Mouse (Mus musculus) kidney, embryonic 14.5 days (tissue): ENCODE results near the gene Tmc7. TPM values are rescaled to one million over a fixed set of nuclear protein-coding genes. Genes with fewer than 3 reads are reported as not detected.

Experiments
- ATAC-seq: fragments of 200-750 bp; cut with Nextera tagmentation; 2 replicates; pipeline ENCODE4 v1.8.0; 2017; ENCODE audit warnings: moderate number of reproducible peaks, mild to moderate bottlenecking, moderate TSS enrichment, moderate library complexity; ENCODE audit not compliant: low FRiP score, low TSS enrichment
- H3K27ac ChIP-seq: fragments of 300-500 bp; sonication (generic); 2 replicates; pipeline ENCODE4 v1.5.1; 2014; ENCODE audit warnings: low read depth, mild to moderate bottlenecking, low read length, moderate library complexity, mixed read lengths
- H3K27me3 ChIP-seq: fragments of 300-500 bp; sonication (generic); 2 replicates; pipeline ENCODE4 v1.6.1; 2014; ENCODE audit warnings: mild to moderate bottlenecking, low read length; ENCODE audit not compliant: control insufficient read depth, insufficient read depth
- H3K36me3 ChIP-seq: fragments of 300-500 bp; sonication (generic); 2 replicates; pipeline ENCODE4 v1.6.1; 2014; ENCODE audit warnings: low read length, mixed read lengths; ENCODE audit not compliant: control insufficient read depth, insufficient read depth
- H3K4me1 ChIP-seq: fragments of 300-500 bp; sonication (generic); 2 replicates; pipeline ENCODE4 v1.6.1; 2014; ENCODE audit warnings: low read length, mixed read lengths; ENCODE audit not compliant: control insufficient read depth, insufficient read depth
- H3K4me2 ChIP-seq: fragments of 300-500 bp; sonication (generic); replicated peaks from 2 replicates; pipeline ENCODE4 v1.6.1; 2014; ENCODE audit warnings: low read depth, mild to moderate bottlenecking, low read length
- H3K4me3 ChIP-seq: fragments of 300-500 bp; sonication (generic); 2 replicates; pipeline ENCODE4 v1.5.1; 2014; ENCODE audit warnings: mild to moderate bottlenecking, low read length
- H3K9ac ChIP-seq: fragments of 300-500 bp; sonication (generic); 2 replicates; pipeline ENCODE4 v1.6.1; 2014; ENCODE audit warnings: low read depth, mild to moderate bottlenecking, low read length, moderate library complexity
- H3K9me3 ChIP-seq: fragments of 300-500 bp; sonication (generic); 2 replicates; pipeline ENCODE4 v1.6.1; 2016; ENCODE audit warnings: low read length; ENCODE audit not compliant: control insufficient read depth
- WGBS: fragments of 180-500 bp; shearing (Covaris S2); extraction: QIAGEN DNeasy Blood & Tissue Kit; methylation state at CpG from one replicate; pipeline ENCODE4 v1.1.7; 2014; 5-methylcytosine and 5-hydroxymethylcytosine counted together
- polyA plus RNA-seq: library from polyadenylated mRNA; unstranded; fragments of >200 nt; fragmentation: Nextera tagmentation; extraction: Ambion mirVana; gene quantifications from 2 replicates; pipeline ENCODE4 v1.2.1, GENCODE M21; 2014

Tmc7 gene
- polyA plus RNA-seq, 1 experiment from 2014 or later = 2.7 TPM

- no peak overlapping the region for H3K9ac ChIP-seq
- ATAC-seq = peak; percentile 76
- H3K9me3 ChIP-seq = no peaks in the 10 kb centered on the region
- no peak overlapping the region for H3K4me3 ChIP-seq
- peaks cover 16% of the 10 kb centered on the region for H3K27me3 ChIP-seq
- peaks cover 12% of the 10 kb centered on the region; the same call in 1 of the 2 replicates for H3K4me1 ChIP-seq
- 10% methylated on average over 9 of the region's 9 CpGs for WGBS
- no peak overlapping the region for H3K4me2 ChIP-seq
- H3K36me3 ChIP-seq = no peaks in the 10 kb centered on the region
- H3K27ac ChIP-seq = peak overlapping the region; percentile 9; the same call in 1 of the 2 replicates
These were observed 9.3 kb upstream of the Tmc7 start for GRCm38 (mm10) chr7:118593567-118594407.

- Histone ChIP-seq H3K4me2 (no peak overlapping the region), H3K4me3 (no peak overlapping the region), H3K4me1 (peaks cover 8% of the 10 kb centered on the region; the same call in 1 of the 2 replicates), H3K9ac (no peak overlapping the region), H3K36me3 (no peaks in the 10 kb centered on the region), H3K27me3 (peaks cover 10% of the 10 kb centered on the region), H3K9me3 (no peaks in the 10 kb centered on the region), H3K27ac (no peak overlapping the region)
- 53% methylated on average over 6 of the region's 6 CpGs for WGBS
- no peak for ATAC-seq
These were observed 7.6 kb upstream of the Tmc7 start for GRCm38 (mm10) chr7:118592146-118592545.

- Histone ChIP-seq H3K9me3 (no peaks in the 10 kb centered on the region), H3K27ac (no peak overlapping the region), H3K27me3 (no peaks in the 10 kb centered on the region), H3K4me3 (no peak overlapping the region), H3K4me1 (0 out of 2 replicates have a peak, but pooled peaks cover 4% of the 10 kb centered on the region), H3K4me2 (no peak overlapping the region), H3K36me3 (no peaks in the 10 kb centered on the region), H3K9ac (no peak overlapping the region)
- 92% methylated on average over 5 of the region's 5 CpGs for WGBS
- no peak for ATAC-seq
These were observed 6.3 kb upstream of the Tmc7 start for GRCm38 (mm10) chr7:118590726-118591305.

DNA sequence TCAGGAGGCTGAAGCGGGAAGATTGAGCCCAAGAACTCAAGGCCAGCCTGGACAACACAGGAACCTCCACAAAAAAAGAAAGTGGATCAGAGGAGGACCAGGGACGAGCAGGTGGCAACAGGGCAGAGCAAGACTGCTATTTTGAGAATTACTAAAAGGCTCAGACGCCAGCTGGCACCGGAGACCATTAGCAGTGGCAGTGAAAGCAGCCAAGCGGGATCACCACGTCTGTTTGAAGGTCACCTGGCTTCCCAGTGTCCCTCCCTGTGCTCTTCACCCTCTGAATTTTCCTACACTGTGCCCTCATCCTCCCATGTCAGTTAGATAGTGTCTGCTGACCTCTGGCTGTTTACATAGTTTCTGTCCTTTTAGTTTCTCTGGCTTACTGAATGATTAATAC, 1.3 kb upstream of the Tmc7 start:
- 66% methylated on average over 6 of the region's 6 CpGs for WGBS
- Histone ChIP-seq H3K4me2 (no peak overlapping the region), H3K36me3 (no peaks in the 10 kb centered on the region)

GRCm38 (mm10) chr7:118584926-118585325, 390 bp upstream of the Tmc7 start:
- no peaks in the 10 kb centered on the region for H3K4me1 ChIP-seq
- no peaks in the 10 kb centered on the region for H3K36me3 ChIP-seq
- peak overlapping the region; percentile 66 for H3K4me3 ChIP-seq
- 72% methylated on average over 5 of the region's 5 CpGs for WGBS
- peak overlapping the region; percentile 98; the same call in 1 of the 2 replicates for H3K4me2 ChIP-seq
- 0 out of 2 replicates have a peak, but pooled peaks cover 3% of the 10 kb centered on the region for H3K27me3 ChIP-seq
- H3K9ac ChIP-seq = no peak overlapping the region
- H3K27ac ChIP-seq = no peak overlapping the region
- no peak; the same call in 1 of the 2 replicates for ATAC-seq
- no peaks in the 10 kb centered on the region for H3K9me3 ChIP-seq

More for the DNA sequence above, 1.3 kb upstream of the Tmc7 start:
- Histone ChIP-seq H3K27ac (no peak overlapping the region), H3K4me3 (no peak overlapping the region), H3K9ac (no peak overlapping the region), H3K4me1 (no peaks in the 10 kb centered on the region), H3K9me3 (no peaks in the 10 kb centered on the region), H3K27me3 (0 out of 2 replicates have a peak, but pooled peaks cover 3% of the 10 kb centered on the region)
- no peak for ATAC-seq

- peak overlapping the region; percentile 98 for H3K4me2 ChIP-seq
- no peaks in the 10 kb centered on the region for H3K9me3 ChIP-seq
- 0 out of 2 replicates have a peak, but pooled peaks cover 3% of the 10 kb centered on the region for H3K27me3 ChIP-seq
- ATAC-seq = no peak
- 25% methylated on average over 7 of the region's 7 CpGs for WGBS
- no peaks in the 10 kb centered on the region for H3K4me1 ChIP-seq
- H3K4me3 ChIP-seq = peak overlapping the region; percentile 66
- no peak overlapping the region for H3K27ac ChIP-seq
- H3K36me3 ChIP-seq = no peaks in the 10 kb centered on the region
- H3K9ac ChIP-seq = peak overlapping the region; percentile 75; the same call in 1 of the 2 replicates
These were observed 715 bp downstream of the Tmc7 start for GRCm38 (mm10) chr7:118583821-118584220.

DNA sequence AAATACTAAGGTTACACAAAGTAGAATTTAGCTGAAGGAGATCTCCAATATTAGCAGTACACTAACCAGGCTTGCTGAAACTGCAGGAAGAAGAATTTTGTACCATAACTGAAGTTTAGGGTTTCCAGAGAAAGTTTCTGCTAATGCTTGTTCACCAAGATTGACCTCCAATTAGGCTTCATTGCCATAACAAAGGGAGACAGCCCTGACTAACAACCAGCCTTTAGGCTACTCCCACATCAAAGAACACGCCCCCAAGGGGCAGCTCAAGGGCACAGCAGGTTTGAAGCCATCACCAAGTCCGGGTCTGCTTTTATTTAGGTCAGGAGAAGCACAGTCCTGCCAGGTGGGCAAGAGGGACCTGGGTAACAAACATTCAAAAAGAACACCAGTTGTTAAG, 4.6 kb downstream of the Tmc7 start:
- no peak overlapping the region for H3K9ac ChIP-seq
- WGBS = 54% methylated on average over 2 of the region's 2 CpGs

DNA sequence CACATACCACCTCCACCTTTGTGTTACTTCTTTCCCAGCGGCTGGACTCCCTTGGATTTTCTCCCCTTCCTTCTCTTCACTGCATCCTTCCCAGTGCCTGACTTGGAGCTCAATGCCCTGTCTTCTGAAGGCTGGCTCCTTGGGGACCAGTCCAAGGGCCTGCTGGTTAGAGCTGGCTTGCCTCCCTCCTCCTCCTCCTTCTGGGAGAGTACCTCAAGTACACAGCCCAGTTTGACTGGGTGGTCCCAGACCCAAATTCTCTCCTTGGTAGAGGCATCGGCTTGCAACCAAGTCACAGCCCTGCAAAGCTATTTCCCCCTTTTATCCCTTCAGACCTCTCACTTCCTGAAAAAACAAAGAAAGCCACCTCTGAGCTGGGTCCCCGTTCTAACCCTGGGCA, 6.3 kb downstream of the Tmc7 start:
- H3K27me3 ChIP-seq = 0 out of 2 replicates have a peak, but pooled peaks cover 3% of the 10 kb centered on the region
- 58% methylated on average over 3 of the region's 3 CpGs for whole genome bisulfite sequencing
- no peak overlapping the region for H3K27ac ChIP-seq
- no peak overlapping the region for H3K9ac ChIP-seq
- H3K4me3 ChIP-seq = no peak overlapping the region
- no peak for ATAC-seq
- no peaks in the 10 kb centered on the region for H3K36me3 ChIP-seq
- H3K4me2 ChIP-seq = no peak overlapping the region
- H3K9me3 ChIP-seq = no peaks in the 10 kb centered on the region
- H3K4me1 ChIP-seq = 0 out of 2 replicates have a peak, but pooled peaks cover 3% of the 10 kb centered on the region

More for the DNA sequence above, 4.6 kb downstream of the Tmc7 start:
- no peak for ATAC-seq
- H3K4me3 ChIP-seq = no peak overlapping the region
- H3K9me3 ChIP-seq = no peaks in the 10 kb centered on the region
- 0 out of 2 replicates have a peak, but pooled peaks cover 3% of the 10 kb centered on the region for H3K27me3 ChIP-seq
- 0 out of 2 replicates have a peak, but pooled peaks cover 3% of the 10 kb centered on the region for H3K4me1 ChIP-seq
- H3K36me3 ChIP-seq = no peaks in the 10 kb centered on the region
- no peak overlapping the region for H3K27ac ChIP-seq
- no peak overlapping the region for H3K4me2 ChIP-seq

DNA sequence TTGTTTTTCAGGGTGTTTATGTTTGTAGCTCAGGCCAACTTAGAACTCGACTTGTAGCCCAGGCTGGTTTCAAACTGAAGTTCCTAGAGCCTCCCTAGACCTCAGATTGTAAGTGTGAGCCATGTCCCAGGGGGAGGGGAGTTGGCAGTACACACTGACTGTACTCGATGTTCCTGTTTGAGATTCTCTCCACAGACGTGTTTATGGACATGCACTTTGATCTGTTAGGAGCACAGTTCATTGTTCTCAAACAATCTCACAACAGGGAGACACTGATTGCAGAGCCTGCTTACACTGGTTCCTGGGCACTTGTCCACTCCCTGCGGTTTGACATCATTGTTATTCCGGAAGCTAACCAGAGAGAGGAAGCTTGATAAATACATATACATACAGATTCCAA, 12.5 kb downstream of the Tmc7 start:
- no peak overlapping the region for H3K4me3 ChIP-seq
- H3K4me1 ChIP-seq = 0 out of 2 replicates have a peak, but pooled peaks cover 3% of the 10 kb centered on the region
- 73% methylated on average over 5 of the region's 5 CpGs for whole genome bisulfite sequencing
- no peak overlapping the region for H3K27ac ChIP-seq
- H3K9me3 ChIP-seq = no peaks in the 10 kb centered on the region
- no peak overlapping the region for H3K4me2 ChIP-seq
- H3K9ac ChIP-seq = no peak overlapping the region
- no peaks in the 10 kb centered on the region for H3K36me3 ChIP-seq
- no peaks in the 10 kb centered on the region for H3K27me3 ChIP-seq
- ATAC-seq = no peak
